Mouse (Mus musculus): ENCODE data around the gene Fgfr2. TPM values are rescaled to one million over a fixed set of nuclear protein-coding genes. Genes with fewer than 3 reads are reported as not detected.

The Fgfr2 gene
- polyA plus RNA-seq, 1 experiment: 1.7 TPM

DNA sequence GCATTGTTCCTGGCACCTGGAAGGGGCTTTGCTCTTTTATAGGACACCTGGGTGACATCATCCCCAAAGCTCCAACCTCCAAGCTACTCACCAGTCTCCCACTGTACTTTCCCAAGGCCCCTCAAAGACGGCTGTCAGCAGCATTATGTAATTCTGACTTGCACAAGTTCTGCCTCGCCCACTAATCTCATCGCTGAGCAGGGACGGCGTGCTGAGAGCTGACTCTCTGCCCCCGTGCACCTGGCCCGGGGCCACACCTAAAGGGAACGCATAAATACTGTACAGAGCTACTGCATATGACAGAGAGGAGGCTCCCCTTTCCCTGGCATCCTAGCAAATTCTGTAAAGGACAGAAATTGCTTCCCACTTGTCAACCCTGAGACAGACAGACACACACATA is 810.8 kb downstream of the Fgfr2 start:
- TF ChIP-seq MYOD1 (IDR thresholded peaks at IDR 0.05; ENCODE audit: control insufficient read depth, insufficient read length, low read depth): no peak
- no peak for TF ChIP-seq USF1 (IDR thresholded peaks at IDR 0.05; ENCODE audit: low read depth)
- no peak for TF ChIP-seq MAX (IDR thresholded peaks at IDR 0.05)
- no peak for TF ChIP-seq CEBPB (IDR thresholded peaks at IDR 0.05; ENCODE audit: low read depth)
- no peak for TF ChIP-seq MYOG (IDR thresholded peaks at IDR 0.05; ENCODE audit: control insufficient read depth, extremely low read depth, insufficient read length)
- TF ChIP-seq CTCF (IDR thresholded peaks at IDR 0.05; ENCODE audit: control insufficient read depth, insufficient read depth, insufficient read length): no peak
- no peak for TF ChIP-seq FOSL1 (IDR thresholded peaks at IDR 0.05; ENCODE audit: insufficient read depth, low read length, poor library complexity, severe bottlenecking)

DNA sequence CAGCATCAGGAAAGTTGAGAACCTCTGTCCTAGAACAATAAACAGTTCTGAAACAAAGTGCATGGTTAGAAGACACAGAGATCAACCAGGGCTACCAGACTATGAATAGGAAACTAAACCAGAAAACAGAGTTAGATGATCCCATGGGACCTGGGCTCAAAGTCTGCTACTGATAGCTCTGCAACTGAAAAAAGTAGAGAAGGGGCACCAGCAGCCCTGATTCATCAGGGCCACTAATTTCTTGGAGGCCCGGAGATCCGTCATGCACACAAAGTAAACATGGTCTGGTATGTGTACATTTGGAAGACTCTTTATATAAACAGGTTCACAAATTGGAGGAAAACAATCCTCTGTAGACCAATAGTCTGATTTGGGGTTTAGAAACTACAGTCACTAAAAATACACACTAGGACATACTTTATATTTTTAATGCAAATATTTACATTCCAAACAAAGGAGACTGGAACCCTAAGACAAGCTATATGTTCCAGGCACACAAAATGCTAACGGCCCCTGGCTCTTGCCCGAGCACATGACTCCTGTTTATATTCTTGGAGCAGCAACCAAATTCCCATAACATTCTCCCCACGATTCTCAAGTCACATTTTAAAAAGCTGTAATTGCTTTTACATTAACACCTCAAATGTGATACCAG is 814.5 kb downstream of the Fgfr2 start:
- Histone ChIP-seq H3K79me2 (ENCODE audit: control insufficient read depth, insufficient read depth) (peaks cover 33% of the 10 kb centered on the region), H3K27me3 (ENCODE audit: control insufficient read depth, insufficient read depth, insufficient read length) (no peaks in the 10 kb centered on the region), H3ac (ENCODE audit: control insufficient read depth, insufficient read length, low read depth) (no peak overlapping the region), H3K36me3 (ENCODE audit: control insufficient read depth, insufficient read depth) (no peaks in the 10 kb centered on the region), H3K79me3 (ENCODE audit: low read depth) (peaks cover 3% of the 10 kb centered on the region), H3K4me3 (ENCODE audit: insufficient read depth, poor library complexity, severe bottlenecking) (no peak overlapping the region)
- TF ChIP-seq MAX (IDR thresholded peaks at IDR 0.05) (no peak), CTCF (IDR thresholded peaks at IDR 0.05; ENCODE audit: control insufficient read depth, insufficient read depth, insufficient read length) (no peak), CEBPB (IDR thresholded peaks at IDR 0.05; ENCODE audit: low read depth) (no peak), MYOD1 (IDR thresholded peaks at IDR 0.05; ENCODE audit: control insufficient read depth, insufficient read length, low read depth) (no peak), FOSL1 (IDR thresholded peaks at IDR 0.05; ENCODE audit: insufficient read depth, low read length, poor library complexity, severe bottlenecking) (no peak), USF1 (IDR thresholded peaks at IDR 0.05; ENCODE audit: low read depth) (no peak), MYOG (IDR thresholded peaks at IDR 0.05; ENCODE audit: control insufficient read depth, extremely low read depth, insufficient read length) (no peak)

More for the DNA sequence above, 810.8 kb downstream of the Fgfr2 start:
- peaks cover 43% of the 10 kb centered on the region for H3K79me2 ChIP-seq (ENCODE audit: control insufficient read depth, insufficient read depth)
- H3ac ChIP-seq (ENCODE audit: control insufficient read depth, insufficient read length, low read depth): no peak overlapping the region
- no peak overlapping the region for H3K4me3 ChIP-seq (ENCODE audit: insufficient read depth, poor library complexity, severe bottlenecking)
- H3K79me3 ChIP-seq (ENCODE audit: low read depth): peaks cover 10% of the 10 kb centered on the region
- no peaks in the 10 kb centered on the region for H3K36me3 ChIP-seq (ENCODE audit: control insufficient read depth, insufficient read depth)
- no peaks in the 10 kb centered on the region for H3K27me3 ChIP-seq (ENCODE audit: control insufficient read depth, insufficient read depth, insufficient read length)

DNA sequence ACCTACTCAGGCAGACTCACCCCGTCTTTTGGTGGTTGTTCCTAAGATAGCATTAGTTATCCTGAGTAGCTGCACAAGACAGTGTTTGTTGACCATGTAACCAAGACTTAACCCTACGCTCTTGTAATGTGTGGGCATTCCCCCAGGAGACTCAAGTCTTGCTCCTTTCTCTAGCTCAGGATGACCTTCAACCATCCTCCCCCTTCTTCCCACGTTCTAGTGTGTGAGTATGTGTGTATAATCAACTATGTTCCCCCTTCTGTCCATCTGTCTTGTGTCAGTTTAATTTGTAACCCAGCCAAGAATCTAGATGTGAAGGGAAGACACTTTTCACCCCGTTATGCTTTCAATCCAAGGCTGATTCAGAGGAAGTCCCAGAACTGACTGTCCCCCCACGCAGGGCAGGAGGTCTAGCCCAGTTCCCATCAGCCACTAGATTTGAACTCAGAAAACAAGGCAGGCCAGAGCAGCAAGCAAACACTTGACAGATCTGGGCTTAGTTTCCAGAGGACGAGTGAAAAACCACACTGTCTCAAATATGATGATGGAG is 815.4 kb downstream of the Fgfr2 start:
- Histone ChIP-seq H3ac (ENCODE audit: control insufficient read depth, insufficient read length, low read depth) (no peak overlapping the region), H3K27me3 (ENCODE audit: control insufficient read depth, insufficient read depth, insufficient read length) (no peaks in the 10 kb centered on the region), H3K79me3 (ENCODE audit: low read depth) (peaks cover 3% of the 10 kb centered on the region), H3K36me3 (ENCODE audit: control insufficient read depth, insufficient read depth) (no peaks in the 10 kb centered on the region), H3K4me3 (ENCODE audit: insufficient read depth, poor library complexity, severe bottlenecking) (no peak overlapping the region), H3K79me2 (ENCODE audit: control insufficient read depth, insufficient read depth) (peaks cover 24% of the 10 kb centered on the region)
- TF ChIP-seq MYOD1 (IDR thresholded peaks at IDR 0.05; ENCODE audit: control insufficient read depth, insufficient read length, low read depth): no peak

DNA sequence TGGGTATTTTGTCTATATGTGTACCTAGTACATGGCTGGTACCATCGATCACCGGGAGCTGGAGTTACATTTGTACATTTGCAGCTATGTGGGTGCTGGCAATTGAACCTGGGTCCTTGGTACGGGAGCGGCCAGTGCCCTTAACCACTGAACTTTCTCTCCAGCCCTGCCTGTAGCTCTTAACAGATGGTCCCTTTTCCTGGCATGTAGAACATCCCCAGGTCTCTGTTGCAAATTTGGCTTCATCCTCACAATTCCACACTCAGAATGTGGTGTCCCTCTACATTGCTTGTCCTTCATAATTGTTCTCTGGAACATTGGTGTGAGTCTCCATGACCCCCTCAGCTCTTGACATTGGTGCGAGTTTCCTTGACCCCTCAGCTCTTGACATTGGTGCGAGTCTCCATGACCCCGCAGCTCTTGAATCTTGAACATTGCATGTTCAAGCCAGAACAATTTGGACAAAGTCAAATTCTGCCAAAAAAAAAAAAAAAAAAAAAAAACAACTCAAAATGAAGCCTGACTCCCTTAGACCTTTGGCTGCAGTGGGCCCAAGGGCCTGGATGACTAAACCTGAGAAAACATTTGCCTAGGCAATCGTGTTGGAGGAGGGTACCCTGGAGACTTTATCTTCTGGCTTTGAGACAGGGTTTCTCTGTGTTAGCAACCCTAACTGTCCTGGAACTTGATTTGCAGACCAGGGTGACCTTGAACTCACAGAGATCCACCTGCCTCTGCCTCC is 816.3 kb downstream of the Fgfr2 start:
- H3K79me3 ChIP-seq (ENCODE audit: low read depth): peaks cover 3% of the 10 kb centered on the region
- TF ChIP-seq MAX (IDR thresholded peaks at IDR 0.05) (no peak), CEBPB (IDR thresholded peaks at IDR 0.05; ENCODE audit: low read depth) (no peak), MYOD1 (IDR thresholded peaks at IDR 0.05; ENCODE audit: control insufficient read depth, insufficient read length, low read depth) (no peak), FOSL1 (IDR thresholded peaks at IDR 0.05; ENCODE audit: insufficient read depth, low read length, poor library complexity, severe bottlenecking) (no peak), USF1 (IDR thresholded peaks at IDR 0.05; ENCODE audit: low read depth) (no peak), MYOG (IDR thresholded peaks at IDR 0.05; ENCODE audit: control insufficient read depth, extremely low read depth, insufficient read length) (no peak), CTCF (IDR thresholded peaks at IDR 0.05; ENCODE audit: control insufficient read depth, insufficient read depth, insufficient read length) (no peak)
- H3K27me3 ChIP-seq (ENCODE audit: control insufficient read depth, insufficient read depth, insufficient read length): no peaks in the 10 kb centered on the region
- no peak overlapping the region for H3ac ChIP-seq (ENCODE audit: control insufficient read depth, insufficient read length, low read depth)
- peaks cover 22% of the 10 kb centered on the region for H3K79me2 ChIP-seq (ENCODE audit: control insufficient read depth, insufficient read depth)
- no peak overlapping the region for H3K4me3 ChIP-seq (ENCODE audit: insufficient read depth, poor library complexity, severe bottlenecking)
- no peaks in the 10 kb centered on the region for H3K36me3 ChIP-seq (ENCODE audit: control insufficient read depth, insufficient read depth)

DNA sequence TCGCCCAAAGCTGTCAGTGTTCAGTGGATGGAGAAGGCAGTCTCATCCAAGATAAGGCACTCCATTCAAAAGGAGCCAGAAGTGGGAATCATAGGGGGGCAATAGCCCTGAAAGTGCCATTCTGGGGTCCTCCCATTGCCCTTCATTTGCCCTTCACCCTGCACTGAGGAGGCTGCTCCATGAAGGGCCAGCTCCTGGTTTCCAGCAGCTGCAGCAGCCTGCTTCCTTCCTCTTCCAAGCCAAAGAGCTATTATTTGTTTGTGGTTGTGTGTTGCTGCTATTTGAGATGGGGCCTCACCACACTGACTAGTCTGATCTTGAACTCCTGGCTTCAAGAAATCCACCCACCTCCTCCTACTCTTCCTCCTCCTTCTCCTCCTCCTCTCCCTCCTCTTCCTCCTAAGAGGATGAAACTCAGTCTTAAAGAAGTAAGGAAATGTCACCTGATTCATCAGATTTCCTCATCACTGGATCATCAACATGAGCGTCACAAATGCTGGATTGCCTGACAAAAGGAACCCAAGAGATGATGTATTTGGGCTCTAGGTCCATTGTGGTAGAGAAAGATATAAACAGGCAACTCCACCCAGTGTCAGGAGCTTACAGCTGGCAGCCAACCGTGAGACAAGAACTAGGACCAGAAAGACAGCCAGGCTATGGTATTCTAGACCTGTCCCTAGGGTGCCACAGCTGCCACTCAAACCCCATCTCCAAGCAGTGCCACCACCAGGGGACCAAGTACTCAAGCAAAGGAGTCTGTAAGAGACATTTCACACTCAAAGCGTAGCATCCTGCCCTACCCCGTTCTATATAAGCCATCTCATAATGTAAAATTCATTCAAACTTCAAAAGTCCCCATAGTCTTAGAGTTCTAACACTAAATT is 817.4 kb downstream of the Fgfr2 start:
- Histone ChIP-seq H3K79me3 (ENCODE audit: low read depth) (peaks cover 3% of the 10 kb centered on the region), H3K36me3 (ENCODE audit: control insufficient read depth, insufficient read depth) (no peaks in the 10 kb centered on the region), H3K27me3 (ENCODE audit: control insufficient read depth, insufficient read depth, insufficient read length) (no peaks in the 10 kb centered on the region), H3K4me3 (ENCODE audit: insufficient read depth, poor library complexity, severe bottlenecking) (no peak overlapping the region), H3ac (ENCODE audit: control insufficient read depth, insufficient read length, low read depth) (no peak overlapping the region), H3K79me2 (ENCODE audit: control insufficient read depth, insufficient read depth) (peaks cover 22% of the 10 kb centered on the region)
- no peak for TF ChIP-seq MYOD1 (IDR thresholded peaks at IDR 0.05; ENCODE audit: control insufficient read depth, insufficient read length, low read depth)
- TF ChIP-seq CTCF (IDR thresholded peaks at IDR 0.05; ENCODE audit: control insufficient read depth, insufficient read depth, insufficient read length): no peak
- no peak for TF ChIP-seq FOSL1 (IDR thresholded peaks at IDR 0.05; ENCODE audit: insufficient read depth, low read length, poor library complexity, severe bottlenecking)
- TF ChIP-seq USF1 (IDR thresholded peaks at IDR 0.05; ENCODE audit: low read depth): no peak
- no peak for TF ChIP-seq MYOG (IDR thresholded peaks at IDR 0.05; ENCODE audit: control insufficient read depth, extremely low read depth, insufficient read length)
- no peak for TF ChIP-seq MAX (IDR thresholded peaks at IDR 0.05)
- no peak for TF ChIP-seq CEBPB (IDR thresholded peaks at IDR 0.05; ENCODE audit: low read depth)
